Mouse (Mus musculus): ENCODE results near the gene Socs3.

Socs3 gene

GRCm38 (mm10) chr11:117918541-117918940, 51.3 kb downstream of the Socs3 start:
- DNase-seq, result no peak
